Mouse (Mus musculus) CH12F3 (cell line): ENCODE data around the gene Nwd2.

Experiments used
- in situ Hi-C: fragments of 300-500 bp; cut with MboI; formaldehyde crosslinking; loops from 2 replicates; pipeline ENCODE4 v1.14.3; 2020; ENCODE audit warnings: low sequenced_read_pairs

The Nwd2 gene

GRCm38 (mm10) chr5:63755092-63755761 is 106.3 kb downstream of the Nwd2 start:
- in situ Hi-C loops: no loop called here

- in situ Hi-C loops: no loop called here
Measured at GRCm38 (mm10) chr5:63755938-63756337, 107.0 kb downstream of the Nwd2 start.

GRCm38 (mm10) chr5:63765886-63766285 is 117.0 kb downstream of the Nwd2 start:
- in situ Hi-C loops: no loop called here

- in situ Hi-C loops: no loop called here
Measured at GRCm38 (mm10) chr5:63766715-63767114, 117.8 kb downstream of the Nwd2 start.

- in situ Hi-C loops: no loop called here
Measured at GRCm38 (mm10) chr5:63767464-63767863, 118.6 kb downstream of the Nwd2 start.

- in situ Hi-C loops: no loop called here
Measured at GRCm38 (mm10) chr5:63768220-63768619, 119.3 kb downstream of the Nwd2 start.

- in situ Hi-C loops: no loop called here
Measured at GRCm38 (mm10) chr5:63772971-63773370, 124.1 kb downstream of the Nwd2 start.

- in situ Hi-C loops: no loop called here
Measured at GRCm38 (mm10) chr5:63773603-63774002, 124.7 kb downstream of the Nwd2 start.

GRCm38 (mm10) chr5:63788156-63788826 is 139.4 kb downstream of the Nwd2 start:
- in situ Hi-C loops: no loop called here

GRCm38 (mm10) chr5:63811819-63812508 is 163.1 kb downstream of the Nwd2 start, which contains the start of gene 0610040J01Rik:
Gene 0610040J01Rik, plus strand, starts transcription at chr5:63812363.
- in situ Hi-C loops: no loop called here

GRCm38 (mm10) chr5:63812509-63812865 is 163.6 kb downstream of the Nwd2 start:
- in situ Hi-C loops: no loop called here

GRCm38 (mm10) chr5:63816643-63817042 is 167.7 kb downstream of the Nwd2 start:
- in situ Hi-C loops: no loop called here

- in situ Hi-C loops: no loop called here
Measured at GRCm38 (mm10) chr5:63817270-63817669, 168.4 kb downstream of the Nwd2 start.

- in situ Hi-C loops: no loop called here
Measured at GRCm38 (mm10) chr5:63818975-63819374, 170.1 kb downstream of the Nwd2 start.

- in situ Hi-C loops: no loop called here
Measured at GRCm38 (mm10) chr5:63819519-63819918, 170.6 kb downstream of the Nwd2 start.

GRCm38 (mm10) chr5:63821176-63821575 is 172.3 kb downstream of the Nwd2 start:
- in situ Hi-C loops: no loop called here

- in situ Hi-C loops: no loop called here
Measured at GRCm38 (mm10) chr5:63821860-63822259, 173.0 kb downstream of the Nwd2 start.

- in situ Hi-C loops: no loop called here
Measured at GRCm38 (mm10) chr5:63823362-63824332, 174.7 kb downstream of the Nwd2 start.

- in situ Hi-C loops: no loop called here
Measured at GRCm38 (mm10) chr5:63824599-63825350, 175.9 kb downstream of the Nwd2 start.

GRCm38 (mm10) chr5:63825881-63826280 is 177.0 kb downstream of the Nwd2 start:
- in situ Hi-C loops: no loop called here
